Mouse (Mus musculus) left cerebral cortex, postnatal 36 days (tissue): Measurements from ENCODE around the gene Smim17. TPM values are rescaled to one million over a fixed set of nuclear protein-coding genes. Genes with fewer than 3 reads are reported as not detected.
"Not testable (repeated sequence)": the region's sequence is repeated elsewhere in the genome, so short reads cannot be mapped to it uniquely, and the experiment has no call there.

Source experiments
- DNase-seq, 2 experiments: peaks; one replicate each; pipeline ENCODE4 v3.0.0; 2021 to 2022; ENCODE audit warnings: low spot score in 2 of 2, mixed read lengths in 1 of 2
- intact Hi-C: fragments of 180-260 bp; cut with DNase I; formaldehyde crosslinking; loops from one replicate; pipeline ENCODE4 v1.15.1; 2025
- total RNA-seq, 2 experiments: library from RNA; stranded (reverse); gene quantifications; 2 replicates each; pipeline ENCODE4 v1.2.3; 2021

Gene Smim17
- total RNA-seq: 10 to 100 TPM; 13.5 to 14.7 TPM

- intact Hi-C loops: loop anchor here (1.0 kb wide), 1 partner anchor 16 kb away; no protein-coding TSS in a partner anchor
- peak; percentile 74 for DNase-seq
These were observed at the start of gene Smim17 for GRCm38 (mm10) chr7:6397996-6398975. Gene Smim17, plus strand, starts transcription at chr7:6398715.

GRCm38 (mm10) chr7:6358121-6358520 lies 40.4 kb upstream of the Smim17 start:
- DNase-seq: no peak
- intact Hi-C loops: loop anchor here (10.0 kb wide), 2 partner anchors 227 to 577 kb away; no protein-coding TSS in a partner anchor

- intact Hi-C loops: loop anchor here (10.0 kb wide), 2 partner anchors 226 to 576 kb away; no protein-coding TSS in a partner anchor
- DNase-seq: no peak
These were observed 39.5 kb upstream of the Smim17 start for GRCm38 (mm10) chr7:6358937-6359590.

- DNase-seq: no peak
- intact Hi-C loops: loop anchor here (5.0 to 10.0 kb wide), 2 partner anchors 72 to 334 kb away; partner anchors contain the start of gene Zim1
These were observed 37.9 kb upstream of the Smim17 start for GRCm38 (mm10) chr7:6360477-6361060.

- intact Hi-C loops: loop anchor here (5.0 to 10.0 kb wide), 2 partner anchors 71 to 333 kb away; partner anchors contain the start of gene Zim1
- no peak for DNase-seq
These were observed 36.8 kb upstream of the Smim17 start for GRCm38 (mm10) chr7:6361756-6362155.

- DNase-seq: peak; percentile 96 to 97
- intact Hi-C loops: loop anchor here (5.0 to 10.0 kb wide), 2 partner anchors 70 to 332 kb away; partner anchors contain the start of gene Zim1
These were observed 36.1 kb upstream of the Smim17 start for GRCm38 (mm10) chr7:6362268-6363046.

- peak; percentile 83 to 85 for DNase-seq
- intact Hi-C loops: loop anchor here (5.0 to 10.0 kb wide), 2 partner anchors 69 to 332 kb away; partner anchors contain the start of gene Zim1
These were observed 35.4 kb upstream of the Smim17 start, which contains the start of gene Zfp78 for GRCm38 (mm10) chr7:6363047-6363488. Gene Zfp78, plus strand, starts transcription at chr7:6363280.

- intact Hi-C loops: loop anchor here (5.0 to 10.0 kb wide), 2 partner anchors 68 to 330 kb away; partner anchors contain the start of gene Zim1
These were observed 33.8 kb upstream of the Smim17 start for GRCm38 (mm10) chr7:6364761-6365160.

GRCm38 (mm10) chr7:6367185-6367584 lies 31.3 kb upstream of the Smim17 start:
- intact Hi-C loops: loop anchor here (10.0 kb wide), 1 partner anchor 328 kb away; the partner anchor contains the start of gene Zim1
- DNase-seq: no peak

More at GRCm38 (mm10) chr7:6364761-6365160, 33.8 kb upstream of the Smim17 start:
- no peak for DNase-seq

GRCm38 (mm10) chr7:6368146-6368545 lies 30.4 kb upstream of the Smim17 start:
- DNase-seq: not testable (repeated sequence)
- intact Hi-C loops: loop anchor here (10.0 kb wide), 1 partner anchor 327 kb away; the partner anchor contains the start of gene Zim1

GRCm38 (mm10) chr7:6369460-6369859 lies 29.1 kb upstream of the Smim17 start:
- intact Hi-C loops: loop anchor here (10.0 kb wide), 1 partner anchor 325 kb away; the partner anchor contains the start of gene Zim1
- DNase-seq: no peak

- DNase-seq: no peak
- intact Hi-C loops: no loop called here
These were observed 25.5 kb upstream of the Smim17 start for GRCm38 (mm10) chr7:6372993-6373392.

GRCm38 (mm10) chr7:6378441-6378840 lies 20.1 kb upstream of the Smim17 start:
- intact Hi-C loops: loop anchor here (2.0 kb wide), 1 partner anchor 36 kb away; no protein-coding TSS in a partner anchor
- DNase-seq: peak; percentile 64 to 69

- DNase-seq: no peak
- intact Hi-C loops: no loop called here
These were observed 17.1 kb upstream of the Smim17 start for GRCm38 (mm10) chr7:6381431-6381830.

- intact Hi-C loops: no loop called here
- peak; percentile 87 to 89 for DNase-seq
These were observed 15.5 kb upstream of the Smim17 start, which contains the start of gene Zfp28 for GRCm38 (mm10) chr7:6383044-6383455. Gene Zfp28, plus strand, starts transcription at chr7:6383295.

- no peak for DNase-seq
- intact Hi-C loops: no loop called here
These were observed 14.5 kb upstream of the Smim17 start for GRCm38 (mm10) chr7:6384011-6384410.

GRCm38 (mm10) chr7:6386995-6387394 lies 11.5 kb upstream of the Smim17 start:
- intact Hi-C loops: no loop called here
- DNase-seq: peak in 1 of 2 experiments; percentile 17

GRCm38 (mm10) chr7:6388971-6389370 lies 9.5 kb upstream of the Smim17 start:
- intact Hi-C loops: no loop called here

More at GRCm38 (mm10) chr7:6388971-6389370, 9.5 kb upstream of the Smim17 start:
- no peak for DNase-seq
